Mouse (Mus musculus) midbrain, embryonic 11.5 days (tissue): Measurements from ENCODE around the gene Tanc2. TPM values are rescaled to one million over a fixed set of nuclear protein-coding genes. Genes with fewer than 3 reads are reported as not detected.

Experiments
- ATAC-seq: fragments of 200-750 bp; cut with Nextera tagmentation; 2 replicates; pipeline ENCODE4 v1.8.0; 2017; ENCODE audit warnings: moderate TSS enrichment, moderate library complexity; ENCODE audit not compliant: low FRiP score
- DNase-seq: peaks from one replicate; pipeline ENCODE4 v3.0.0; 2015; ENCODE audit warnings: low spot score; ENCODE audit errors: missing footprints
- H3K27ac ChIP-seq: fragments of 300-500 bp; sonication (generic); 2 replicates; pipeline ENCODE4 v1.5.1; 2014; ENCODE audit warnings: low read depth, low read length
- H3K27me3 ChIP-seq: fragments of 300-500 bp; sonication (generic); 2 replicates; pipeline ENCODE4 v1.6.1; 2014; ENCODE audit warnings: mild to moderate bottlenecking, low read length, moderate library complexity, mixed read lengths; ENCODE audit not compliant: control insufficient read depth, insufficient read depth
- H3K36me3 ChIP-seq: fragments of 300-500 bp; sonication (generic); 2 replicates; pipeline ENCODE4 v1.6.1; 2014; ENCODE audit warnings: mild to moderate bottlenecking, low read length, moderate library complexity, mixed read lengths; ENCODE audit not compliant: control insufficient read depth, insufficient read depth
- H3K4me1 ChIP-seq: fragments of 300-500 bp; sonication (generic); 2 replicates; pipeline ENCODE4 v1.6.1; 2014; ENCODE audit warnings: low read length; ENCODE audit not compliant: control insufficient read depth, insufficient read depth
- H3K4me2 ChIP-seq: fragments of 300-500 bp; sonication (generic); 2 replicates; pipeline ENCODE4 v1.6.1; 2014; ENCODE audit warnings: mild to moderate bottlenecking, moderate library complexity
- H3K4me3 ChIP-seq: fragments of 300-500 bp; sonication (generic); 2 replicates; pipeline ENCODE4 v1.5.1; 2014; ENCODE audit warnings: low read depth, low read length
- H3K9ac ChIP-seq: fragments of 300-500 bp; sonication (generic); 2 replicates; pipeline ENCODE4 v1.6.1; 2014; ENCODE audit warnings: low read length
- H3K9me3 ChIP-seq: fragments of 300-500 bp; sonication (generic); 2 replicates; pipeline ENCODE4 v1.6.1; 2016; ENCODE audit warnings: low read length; ENCODE audit not compliant: control insufficient read depth
- WGBS: fragments of 180-500 bp; shearing (Covaris S2); extraction: QIAGEN DNeasy Blood & Tissue Kit; methylation state at CpG from one replicate; pipeline ENCODE4 v1.1.7; 2014; 5-methylcytosine and 5-hydroxymethylcytosine counted together
- polyA plus RNA-seq: library from polyadenylated mRNA; unstranded; fragments of >200 nt; fragmentation: Nextera tagmentation; extraction: Ambion mirVana; gene quantifications from 2 replicates; pipeline ENCODE4 v1.2.1, GENCODE M21; 2014

The Tanc2 gene
- polyA plus RNA-seq, 1 experiment from 2014 or later: 9.9 TPM

- no peak overlapping the region for H3K4me3 ChIP-seq
- H3K9me3 ChIP-seq: no peaks in the 10 kb centered on the region
- H3K36me3 ChIP-seq: no peaks in the 10 kb centered on the region
- no peak overlapping the region for H3K27ac ChIP-seq
- ATAC-seq: no peak
- no peak overlapping the region for H3K4me2 ChIP-seq
- no peak overlapping the region for H3K9ac ChIP-seq
- no peak for DNase-seq
- H3K27me3 ChIP-seq: no peaks in the 10 kb centered on the region
- WGBS: 81% methylated on average over 4 of the region's 4 CpGs
- no peaks in the 10 kb centered on the region for H3K4me1 ChIP-seq
Measured at GRCm38 (mm10) chr11:105905529-105906213, 315.9 kb downstream of the Tanc2 start.

- Histone ChIP-seq H3K4me2 (no peak overlapping the region), H3K4me1 (no peaks in the 10 kb centered on the region), H3K9me3 (no peaks in the 10 kb centered on the region), H3K36me3 (no peaks in the 10 kb centered on the region), H3K9ac (no peak overlapping the region), H3K27me3 (no peaks in the 10 kb centered on the region), H3K27ac (no peak overlapping the region), H3K4me3 (no peak overlapping the region)
- WGBS: 92% methylated on average over 1 of the region's 1 CpGs
- DNase-seq: no peak
- no peak for ATAC-seq
Measured at GRCm38 (mm10) chr11:105907381-105907780, 317.6 kb downstream of the Tanc2 start.

GRCm38 (mm10) chr11:105908926-105909325 is 319.1 kb downstream of the Tanc2 start:
- H3K9me3 ChIP-seq: no peaks in the 10 kb centered on the region
- no peak overlapping the region for H3K4me2 ChIP-seq
- H3K4me3 ChIP-seq: no peak overlapping the region
- no peaks in the 10 kb centered on the region for H3K36me3 ChIP-seq
- DNase-seq: no peak
- H3K27me3 ChIP-seq: no peaks in the 10 kb centered on the region
- H3K27ac ChIP-seq: no peak overlapping the region
- 85% methylated on average over 8 of the region's 8 CpGs for WGBS
- ATAC-seq: no peak
- H3K4me1 ChIP-seq: no peaks in the 10 kb centered on the region
- H3K9ac ChIP-seq: no peak overlapping the region

GRCm38 (mm10) chr11:105909617-105910016 is 319.8 kb downstream of the Tanc2 start:
- no peak overlapping the region for H3K9ac ChIP-seq
- no peaks in the 10 kb centered on the region for H3K27me3 ChIP-seq
- DNase-seq (no peak), ATAC-seq (no peak)
- no peak overlapping the region for H3K27ac ChIP-seq
- no peaks in the 10 kb centered on the region for H3K9me3 ChIP-seq
- no peak overlapping the region for H3K4me2 ChIP-seq
- no peaks in the 10 kb centered on the region for H3K36me3 ChIP-seq
- H3K4me1 ChIP-seq: no peaks in the 10 kb centered on the region
- WGBS: 73% methylated on average over 2 of the region's 2 CpGs
- H3K4me3 ChIP-seq: no peak overlapping the region

- no peak for ATAC-seq
- no peak overlapping the region for H3K4me2 ChIP-seq
- H3K27me3 ChIP-seq: no peaks in the 10 kb centered on the region
- H3K9me3 ChIP-seq: no peaks in the 10 kb centered on the region
- DNase-seq: no peak
- no peaks in the 10 kb centered on the region for H3K4me1 ChIP-seq
- no peak overlapping the region for H3K4me3 ChIP-seq
- H3K36me3 ChIP-seq: no peaks in the 10 kb centered on the region
- no peak overlapping the region for H3K27ac ChIP-seq
- no peak overlapping the region for H3K9ac ChIP-seq
Measured at GRCm38 (mm10) chr11:105911149-105911548, 321.4 kb downstream of the Tanc2 start.

- no peak overlapping the region for H3K4me3 ChIP-seq
- no peak overlapping the region for H3K27ac ChIP-seq
- no peaks in the 10 kb centered on the region for H3K4me1 ChIP-seq
- no peaks in the 10 kb centered on the region for H3K27me3 ChIP-seq
- ATAC-seq (peak; percentile 63; the same call in 1 of the 2 replicates), DNase-seq (peak; percentile 94)
- H3K4me2 ChIP-seq: no peak overlapping the region
- H3K9ac ChIP-seq: no peak overlapping the region
- no peaks in the 10 kb centered on the region for H3K9me3 ChIP-seq
- 39% methylated on average over 4 of the region's 4 CpGs for WGBS
- H3K36me3 ChIP-seq: no peaks in the 10 kb centered on the region
Measured at GRCm38 (mm10) chr11:105911592-105912375, 322.0 kb downstream of the Tanc2 start.

GRCm38 (mm10) chr11:105913580-105913979 is 323.8 kb downstream of the Tanc2 start:
- WGBS: 50% methylated on average over 5 of the region's 5 CpGs
- ATAC-seq: no peak
- H3K27ac ChIP-seq: no peak overlapping the region

GRCm38 (mm10) chr11:105920098-105920785 is 330.5 kb downstream of the Tanc2 start:
- ATAC-seq (no peak), DNase-seq (no peak)
- Histone ChIP-seq H3K36me3 (0 out of 2 replicates have a peak, but pooled peaks cover 4% of the 10 kb centered on the region), H3K27ac (no peak overlapping the region), H3K4me2 (no peak overlapping the region), H3K27me3 (no peaks in the 10 kb centered on the region), H3K4me1 (no peaks in the 10 kb centered on the region), H3K9me3 (no peaks in the 10 kb centered on the region), H3K9ac (no peak overlapping the region), H3K4me3 (no peak overlapping the region)
- 71% methylated on average over 3 of the region's 3 CpGs for WGBS

More at GRCm38 (mm10) chr11:105913580-105913979, 323.8 kb downstream of the Tanc2 start:
- Histone ChIP-seq H3K4me3 (no peak overlapping the region), H3K9ac (no peak overlapping the region), H3K27me3 (no peaks in the 10 kb centered on the region), H3K9me3 (no peaks in the 10 kb centered on the region), H3K36me3 (no peaks in the 10 kb centered on the region), H3K4me2 (no peak overlapping the region), H3K4me1 (no peaks in the 10 kb centered on the region)
- DNase-seq: no peak

- DNase-seq: no peak
- H3K27ac ChIP-seq: no peak overlapping the region
- no peaks in the 10 kb centered on the region for H3K4me1 ChIP-seq
- WGBS: 94% methylated on average over 2 of the region's 2 CpGs
- H3K9ac ChIP-seq: no peak overlapping the region
- H3K4me3 ChIP-seq: no peak overlapping the region
- ATAC-seq: no peak
- H3K9me3 ChIP-seq: no peaks in the 10 kb centered on the region
- H3K27me3 ChIP-seq: no peaks in the 10 kb centered on the region
- H3K4me2 ChIP-seq: no peak overlapping the region
- H3K36me3 ChIP-seq: 0 out of 2 replicates have a peak, but pooled peaks cover 4% of the 10 kb centered on the region
Measured at GRCm38 (mm10) chr11:105920836-105921235, 331.1 kb downstream of the Tanc2 start.
